Mouse (Mus musculus): ENCODE data around the gene Ctu2. TPM values are rescaled to one million over a fixed set of nuclear protein-coding genes. Genes with fewer than 3 reads are reported as not detected.

The Ctu2 gene
- total and polyA plus RNA-seq, 3 experiments: 23.8 to 63.1 (median 40.4) TPM

GRCm38 (mm10) chr8:122443262-122444006 lies 32.5 kb upstream of the Ctu2 start, which contains the start of gene Mvd:
Mvd (minus strand) TSS chr8:122443422.
- peaks cover 14 to 30% of the 10 kb centered on the region in 2 experiments for H3K36me3 ChIP-seq (replicated peaks in 1 of 2; ENCODE audit: control insufficient read depth in 1 of 2, insufficient read depth in 1 of 2, low read length in 1 of 2)
- in situ Hi-C loops (cut with MboI; ENCODE audit: low pct_ligation_motif_present, low pct_unique_long_range_greater_than_20kb, low sequenced_read_pairs): loop anchor here (25.0 kb wide), 1 partner anchor 856 kb away; the partner anchor contains the start of genes Fbxo31 and Map1lc3b
- H3K4me1 ChIP-seq (ENCODE audit: control insufficient read depth in 1 of 2, insufficient read depth in 2 of 2): peaks cover 4 to 37% of the 10 kb centered on the region in 2 experiments; a peak in 3 of 4 replicates
- peak within 1 kb of the TSS; percentile 54 for H3K27ac ChIP-seq (ENCODE audit: insufficient read depth, low read depth)
- dilution Hi-C loops (cut with MboI; ENCODE audit: extremely low pct_ligation_motif_present, extremely low pct_unique_long_range_greater_than_20kb, low sequenced_read_pairs): no loop called here
- H3K27me3 ChIP-seq (replicated peaks): no peaks in the 10 kb centered on the region
- H3K9me3 ChIP-seq (replicated peaks; ENCODE audit: low read length): peaks cover 4% of the 10 kb centered on the region
- peak within 1 kb of the TSS; percentile 74 to 81 (median 75) for H3K4me3 ChIP-seq (replicated peaks in 1 of 3; ENCODE audit: low read depth in 2 of 3, low read length in 2 of 3, poor library complexity in 1 of 3)
- DNase-seq (ENCODE audit: extremely low read depth): peak; percentile 99
- 0 out of 2 replicates have a peak, but pooled peaks have one; percentile 33 for TF ChIP-seq CHD2 (IDR thresholded peaks at IDR 0.05; ENCODE audit: low read length)
- 0 out of 2 replicates have a peak, but pooled peaks have one; percentile 9 for TF ChIP-seq MAX (IDR thresholded peaks at IDR 0.05; ENCODE audit: low read length)
- no peak for TF ChIP-seq GABPA (IDR thresholded peaks at IDR 0.05; ENCODE audit: insufficient replicate concordance, low read depth, low read length)
- peak; percentile 93 for TF ChIP-seq NELFE (IDR thresholded peaks at IDR 0.05; ENCODE audit: low read depth, low read length)
- TF ChIP-seq MYC (IDR thresholded peaks at IDR 0.05; ENCODE audit: low read depth, low read length): peak; percentile 78
- peak; percentile 93 for TF ChIP-seq POLR2A (IDR thresholded peaks at IDR 0.05; ENCODE audit: low read depth, low read length)
- TF ChIP-seq SMC3 (IDR thresholded peaks at IDR 0.05; ENCODE audit: low read depth, low read length): peak; percentile 40
- peak; percentile 55 for TF ChIP-seq ELF1 (IDR thresholded peaks at IDR 0.05; ENCODE audit: low read depth, low read length)
- 0 out of 2 replicates have a peak, but pooled peaks have one; percentile 4 for TF ChIP-seq BHLHE40 (IDR thresholded peaks at IDR 0.05; ENCODE audit: low read depth, low read length)
- peak; percentile 61 for TF ChIP-seq RAD21 (IDR thresholded peaks at IDR 0.05; ENCODE audit: low read depth, low read length)
- peak; percentile 58 for TF ChIP-seq MAZ (IDR thresholded peaks at IDR 0.05; ENCODE audit: low read depth, low read length)
- peak; percentile 89; the same call in 1 of the 2 replicates for TF ChIP-seq SIN3A (IDR thresholded peaks at IDR 0.05; ENCODE audit: low read length)
- no peak for TF ChIP-seq USF2 (conservative IDR thresholded peaks at IDR 0.05; ENCODE audit: low read depth, low read length)
- peak; percentile 60 for TF ChIP-seq HCFC1 (IDR thresholded peaks at IDR 0.05; ENCODE audit: low read depth, low read length)
- TF ChIP-seq NRF1 (IDR thresholded peaks at IDR 0.05; ENCODE audit: low read depth, low read length): peak; percentile 100
- no peak for TF ChIP-seq ZC3H11A (IDR thresholded peaks at IDR 0.05; ENCODE audit: low read depth, low read length)
- no peak for TF ChIP-seq JUN (IDR thresholded peaks at IDR 0.05; ENCODE audit: insufficient read depth, low read depth, low read length)
- peak; percentile 89 for TF ChIP-seq POLR2AphosphoS2 (IDR thresholded peaks at IDR 0.05; ENCODE audit: low read depth, low read length)
- peak; percentile 87 for TF ChIP-seq TBP (conservative IDR thresholded peaks at IDR 0.05; ENCODE audit: low read depth, low read length)
- TF ChIP-seq UBTF (IDR thresholded peaks at IDR 0.05; ENCODE audit: low read depth, low read length): 0 out of 2 replicates have a peak, but pooled peaks have one; percentile 1
- TF ChIP-seq ETS1 (conservative IDR thresholded peaks at IDR 0.05; ENCODE audit: low read depth, low read length): no peak; the same call in 1 of the 2 replicates
- TF ChIP-seq IRF4 (IDR thresholded peaks at IDR 0.05; ENCODE audit: low read depth, low read length): 0 out of 2 replicates have a peak, but pooled peaks have one; percentile 35
- TF ChIP-seq TCF12 (IDR thresholded peaks at IDR 0.05; ENCODE audit: low read depth, low read length): peak; percentile 75
- TF ChIP-seq CTCF (conservative IDR thresholded peaks at IDR 0.05 in 1 of 2, IDR thresholded peaks at IDR 0.05 in 1 of 2; ENCODE audit: low read depth in 2 of 2, low read length in 2 of 2): peak in 1 of 2 experiments; percentile 52; a peak in 2 of 4 replicates
- no peak for TF ChIP-seq MAFK (IDR thresholded peaks at IDR 0.05; ENCODE audit: insufficient replicate concordance, low read length)
- TF ChIP-seq MXI1 (IDR thresholded peaks at IDR 0.05; ENCODE audit: low read depth, low read length): peak; percentile 76
- peak; percentile 81 for TF ChIP-seq ZMIZ1 (IDR thresholded peaks at IDR 0.05; ENCODE audit: low read depth, low read length)
- no peaks in the 10 kb centered on the region for H3K79me2 ChIP-seq (replicated peaks; ENCODE audit: control insufficient read depth, extremely low read depth, insufficient read depth, poor library complexity, severe bottlenecking)
- H3K9ac ChIP-seq (ENCODE audit: insufficient read depth, low read depth): peak within 1 kb of the TSS; percentile 72
- H3K4me2 ChIP-seq (ENCODE audit: insufficient read depth, low read depth, poor library complexity, severe bottlenecking): peak within 1 kb of the TSS; percentile 89

Data from CH12.LX (cell line).